Mouse (Mus musculus) spleen, postnatal 0 days (tissue): ENCODE data around the gene Spata31d1d. TPM values are rescaled to one million over a fixed set of nuclear protein-coding genes. Genes with fewer than 3 reads are reported as not detected.

Experiments used
- polyA plus RNA-seq: library from polyadenylated mRNA; unstranded; fragments of >200 nt; fragmentation: Nextera tagmentation; extraction: Ambion mirVana; gene quantifications from 2 replicates; pipeline ENCODE4 v1.2.1, GENCODE M21; 2015

Gene Spata31d1d
- not detected in 2 replicates for polyA plus RNA-seq

GRCm38 (mm10) chr13:59731652-59732051 lies at the start of gene Spata31d1d:
TSS of gene Spata31d1d (minus strand) at chr13:59731752.

GRCm38 (mm10) chr13:59769296-59770163 lies 38.0 kb upstream of the Spata31d1d start, which contains the start of gene Isca1:
TSS of gene Isca1 (minus strand) at chr13:59769810.

GRCm38 (mm10) chr13:59746711-59747110 lies 15.2 kb upstream of the Spata31d1d start, which contains the start of gene 1700014D04Rik:
TSS of gene 1700014D04Rik (minus strand) at chr13:59746752.

GRCm38 (mm10) chr13:59711984-59712383 lies 19.6 kb downstream of the Spata31d1d start, which contains the start of gene Spata31d1b:
TSS of gene Spata31d1b (plus strand) at chr13:59712284.

GRCm38 (mm10) chr13:59710230-59710629 lies 21.3 kb downstream of the Spata31d1d start, which contains the start of gene Spata31d1a:
TSS of gene Spata31d1a (minus strand) at chr13:59710330.

GRCm38 (mm10) chr13:59694008-59694407 lies 37.5 kb downstream of the Spata31d1d start, which contains the start of gene 4921517D22Rik:
TSS of gene 4921517D22Rik (minus strand) at chr13:59694108.

Other genes with a start within 250 kb of the Spata31d1d start
- 10.7 and 11.0 TPM in 2 replicates for gene Agtpbp1, start 146.5 kb downstream of the Spata31d1d start, polyA plus RNA-seq
- gene Naa35, start 146.5 kb downstream of the Spata31d1d start, polyA plus RNA-seq: 41.2 and 43.0 TPM in 2 replicates
- 28.3 and 32.3 TPM in 2 replicates for gene Golm1, start 55.9 kb downstream of the Spata31d1d start, polyA plus RNA-seq
- gene 4921517D22Rik, start 37.6 kb downstream of the Spata31d1d start, polyA plus RNA-seq: 0.04 TPM in 1 of 2 replicates, not detected in the other
- 0.87 and 1.1 TPM in 2 replicates for gene Spata31d1a, start 21.4 kb downstream of the Spata31d1d start, polyA plus RNA-seq
- not detected in 2 replicates for gene Spata31d1b, start 19.5 kb downstream of the Spata31d1d start, polyA plus RNA-seq
- gene 1700014D04Rik, start 15.0 kb upstream of the Spata31d1d start, polyA plus RNA-seq: not detected in 2 replicates
- 221 and 249 TPM in 2 replicates for gene Isca1, start 38.1 kb upstream of the Spata31d1d start, polyA plus RNA-seq
- not detected in 2 replicates for gene Gm49354, start 50.5 kb upstream of the Spata31d1d start, polyA plus RNA-seq
- gene Tut7, start 91.4 kb upstream of the Spata31d1d start, polyA plus RNA-seq: 81.7 and 84.4 TPM in 2 replicates